ENCODE assay signal across 8 mouse cellular contexts in genomic region chr9:94533641-94534040, GRCm38 (mm10). TPM values are rescaled to one million over a fixed set of nuclear protein-coding genes. Genes with fewer than 3 reads are reported as not detected.
A peak's percentile ranks its signal among the peaks of the same experiment; 100 is the strongest.
DNase-seq lines count a peak whose midpoint lies in the region; ATAC-seq lines count a peak whose summit lies in the region.

No protein-coding gene starts in this region.

- H3K4me3 ChIP-seq in limb, embryonic 12.5 days (replicated peaks): no peak overlapping the region
- no peak overlapping the region for H3K4me3 ChIP-seq in limb, embryonic 10.5 days
- peak overlapping the region; percentile 21 for H3K4me3 ChIP-seq in hindbrain, embryonic 16.5 days (ENCODE audit: low read length)
- H3K4me3 ChIP-seq in neural tube, embryonic 12.5 days: 0 out of 2 replicates have a peak overlapping the region, but pooled peaks have one; percentile 1

- H3K27me3 ChIP-seq in limb, embryonic 12.5 days: no peaks in the 10 kb centered on the region
- H3K27me3 ChIP-seq in limb, embryonic 10.5 days (ENCODE audit: low read depth, poor library complexity, severe bottlenecking): no peaks in the 10 kb centered on the region
- H3K27me3 ChIP-seq in hindbrain, embryonic 16.5 days (replicated peaks; ENCODE audit: control insufficient read depth, insufficient read depth, low read length): no peaks in the 10 kb centered on the region
- no peaks in the 10 kb centered on the region for H3K27me3 ChIP-seq in neural tube, embryonic 12.5 days (replicated peaks)

- peak overlapping the region; percentile 38 for H3K4me2 ChIP-seq in limb, embryonic 12.5 days
- peak overlapping the region; percentile 55 for H3K4me2 ChIP-seq in hindbrain, embryonic 16.5 days (ENCODE audit: low read length)
- peak overlapping the region; percentile 45 for H3K4me2 ChIP-seq in neural tube, embryonic 12.5 days (replicated peaks)

- H3K36me3 ChIP-seq in limb, embryonic 12.5 days: no peaks in the 10 kb centered on the region
- H3K36me3 ChIP-seq in limb, embryonic 10.5 days: no peaks in the 10 kb centered on the region
- H3K36me3 ChIP-seq in hindbrain, embryonic 16.5 days (ENCODE audit: control insufficient read depth, insufficient read depth, low read length): no peaks in the 10 kb centered on the region
- H3K36me3 ChIP-seq in neural tube, embryonic 12.5 days: no peaks in the 10 kb centered on the region

- no peak overlapping the region for H3K9ac ChIP-seq in limb, embryonic 12.5 days (replicated peaks)
- peak overlapping the region; percentile 41; the same call in 1 of the 2 replicates for H3K9ac ChIP-seq in hindbrain, embryonic 16.5 days (ENCODE audit: low read depth, low read length)
- H3K9ac ChIP-seq in neural tube, embryonic 12.5 days: no peak overlapping the region

- no peak for DNase-seq in limb, embryonic 10.5 days (ENCODE audit: low spot score)
- peak; percentile 40 to 51 for DNase-seq in cerebellum, postnatal 36 days
- DNase-seq in testis, postnatal 10 days (ENCODE audit: low spot score): no peak
- DNase-seq in kidney, adult 9 months: no peak

- WGBS in limb, embryonic 12.5 days: 41% methylated on average over 4 of the region's 4 CpGs
- 55% methylated on average over 4 of the region's 4 CpGs for WGBS in limb, embryonic 10.5 days
- WGBS in hindbrain, embryonic 16.5 days: 28% methylated on average over 4 of the region's 4 CpGs
- WGBS in neural tube, embryonic 12.5 days: 46% methylated on average over 4 of the region's 4 CpGs

- peaks cover 18% of the 10 kb centered on the region for H3K4me1 ChIP-seq in limb, embryonic 12.5 days (replicated peaks)
- peaks cover 31% of the 10 kb centered on the region for H3K4me1 ChIP-seq in limb, embryonic 10.5 days
- H3K4me1 ChIP-seq in hindbrain, embryonic 16.5 days (ENCODE audit: control insufficient read depth, insufficient read depth, low read depth, low read length): no peaks in the 10 kb centered on the region
- peaks cover 14% of the 10 kb centered on the region for H3K4me1 ChIP-seq in neural tube, embryonic 12.5 days

- no peaks in the 10 kb centered on the region for H3K9me3 ChIP-seq in limb, embryonic 12.5 days
- no peaks in the 10 kb centered on the region for H3K9me3 ChIP-seq in limb, embryonic 10.5 days (replicated peaks)
- no peaks in the 10 kb centered on the region for H3K9me3 ChIP-seq in hindbrain, embryonic 16.5 days (ENCODE audit: control insufficient read depth, low read length)
- H3K9me3 ChIP-seq in neural tube, embryonic 12.5 days: no peaks in the 10 kb centered on the region

- ATAC-seq in limb, embryonic 12.5 days (ENCODE audit: insufficient number of reproducible peaks, insufficient read depth, low FRiP score, low TSS enrichment, low read depth): no peak
- no peak for ATAC-seq in hindbrain, embryonic 16.5 days
- no peak for ATAC-seq in neural tube, embryonic 12.5 days (ENCODE audit: low FRiP score, low read depth)
- no peak for ATAC-seq in erythroid progenitor cell, adult 5-6 weeks (replicated peaks; ENCODE audit: low FRiP score, poor library complexity, severe bottlenecking)

- H3K27ac ChIP-seq in limb, embryonic 12.5 days: no peak overlapping the region
- no peak overlapping the region for H3K27ac ChIP-seq in limb, embryonic 10.5 days
- H3K27ac ChIP-seq in hindbrain, embryonic 16.5 days (ENCODE audit: low read depth, low read length): no peak overlapping the region
- H3K27ac ChIP-seq in neural tube, embryonic 12.5 days: no peak overlapping the region

RNA-seq across cellular contexts. Expression of gene 1190002N15Rik, which starts 4.2 kb away (rescaled TPM):
- 22.2 and 43.8 TPM in 2 replicates for polyA plus RNA-seq in limb, embryonic 12.5 days (2016; fragmentation: Nextera tagmentation; extraction: Ambion mirVana)
- polyA plus RNA-seq in limb, embryonic 10.5 days (2016; fragmentation: Nextera tagmentation; extraction: Ambion mirVana): 5.8 and 6.6 TPM in 2 replicates
- polyA plus RNA-seq in hindbrain, embryonic 16.5 days (2015; fragmentation: Nextera tagmentation; extraction: Ambion mirVana): 4.3 and 4.6 TPM in 2 replicates
- polyA plus RNA-seq in neural tube, embryonic 12.5 days (2016; fragmentation: Nextera tagmentation; extraction: Ambion mirVana): 27.4 and 30.4 TPM in 2 replicates
- total RNA-seq in erythroid progenitor cell, adult 5-6 weeks (2015; ENCODE audit: low replicate concordance): 15.9 and 16.8 TPM in 2 replicates
- total RNA-seq in erythroid progenitor cell, adult 5-6 weeks (2017; ENCODE audit: low replicate concordance): 15.0 and 16.0 TPM in 2 replicates

Comparison
In these comparisons a context has a peak if more than half of its experiments do, and no peak if none do; other contexts are left out.
1. H3K4me3 ChIP-seq: peak in hindbrain, embryonic 16.5 days (single experiment) and neural tube, embryonic 12.5 days (single experiment); none in limb, embryonic 12.5 days (single experiment) and limb, embryonic 10.5 days (single experiment).
2. DNase-seq: peak in cerebellum, postnatal 36 days (2 of 2); none in limb, embryonic 10.5 days (single experiment), testis, postnatal 10 days (single experiment) and kidney, adult 9 months (single experiment).
3. Peak in every context shown above with its lines, with median percentiles within 50 percentile points of each other: H3K4me2 ChIP-seq.